Mouse (Mus musculus) urinary bladder, postnatal 36 days (tissue): ENCODE data around the gene Patj.
"Not testable (repeated sequence)": the region's sequence is repeated elsewhere in the genome, so short reads cannot be mapped to it uniquely, and the experiment has no call there.

ENCODE experiments used
- DNase-seq, 2 experiments: peaks; one replicate each; pipeline ENCODE4 v3.0.0; 2022; ENCODE audit warnings: low spot score in 2 of 2, mixed read lengths in 1 of 2

Gene Patj

DNA sequence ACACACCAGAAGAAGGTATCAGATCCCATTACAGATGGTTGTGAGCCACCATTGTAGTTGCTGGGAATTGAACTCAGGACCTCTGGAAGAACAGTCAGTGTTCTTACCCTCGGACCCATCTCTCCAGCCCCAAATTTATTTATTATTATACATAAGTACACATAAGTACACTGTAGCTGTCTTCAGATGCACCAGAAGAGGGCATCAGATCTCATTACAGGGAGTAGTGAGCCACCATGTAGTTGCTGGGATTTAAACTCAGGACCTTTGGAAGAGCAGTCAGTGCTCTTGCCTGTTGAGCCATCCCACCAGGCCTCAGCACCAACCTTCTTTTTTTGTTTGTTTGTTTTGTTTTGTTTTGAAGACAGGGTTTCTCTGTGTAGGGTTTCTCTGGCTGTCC, 329.1 kb downstream of the Patj start:
- not testable (repeated sequence) for DNase-seq

DNA sequence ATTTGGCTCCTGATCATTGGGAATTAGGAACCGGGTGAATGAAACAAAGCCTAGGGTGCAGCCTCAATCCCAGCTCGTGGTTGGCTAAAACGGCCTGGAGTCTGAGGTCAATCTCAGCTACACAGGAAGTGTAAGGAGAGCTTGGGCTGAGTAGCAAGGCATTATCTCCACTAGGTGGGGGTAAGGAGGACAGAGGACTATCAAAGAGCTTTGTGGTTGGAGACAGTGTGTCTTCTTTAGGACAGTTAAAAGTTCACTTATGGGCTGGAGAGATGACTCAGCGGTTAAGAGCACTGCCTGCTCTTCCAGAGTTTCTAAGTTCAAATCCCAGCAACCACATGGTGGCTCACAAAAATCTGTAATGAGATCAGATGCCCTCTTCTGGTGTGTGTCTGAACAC, 329.9 kb downstream of the Patj start:
- no peak for DNase-seq

- DNase-seq = no peak
Measured at GRCm38 (mm10) chr4:98726590-98727237, 331.1 kb downstream of the Patj start, which contains the start of gene L1td1. TSS of gene L1td1 (plus strand) at chr4:98726734.

- DNase-seq = no peak
Measured at GRCm38 (mm10) chr4:98727295-98727958, 331.8 kb downstream of the Patj start.

GRCm38 (mm10) chr4:98727959-98728347, 332.4 kb downstream of the Patj start:
- no peak for DNase-seq

GRCm38 (mm10) chr4:98728716-98729115, 333.1 kb downstream of the Patj start:
- no peak for DNase-seq

- DNase-seq = no peak
Measured at GRCm38 (mm10) chr4:98733660-98734059, 338.1 kb downstream of the Patj start.

DNA sequence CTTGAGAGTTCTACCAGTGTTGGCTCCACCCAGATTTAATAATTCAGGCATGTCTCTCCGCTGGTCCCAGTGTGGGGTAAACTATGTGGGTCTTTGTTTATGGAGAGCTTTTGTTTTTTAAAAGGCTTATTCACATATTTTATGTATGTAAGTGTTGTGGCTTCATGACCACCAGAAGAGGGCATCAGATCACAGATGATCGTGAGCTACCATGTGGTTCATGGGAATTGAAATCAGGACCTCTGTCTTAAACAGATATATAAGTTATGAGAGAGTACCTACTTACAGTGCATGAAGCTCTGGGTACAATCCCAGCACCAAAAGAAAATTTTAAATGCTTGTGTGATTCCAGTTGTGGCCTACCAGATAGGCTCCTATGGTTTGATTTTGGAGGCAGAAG, 344.2 kb downstream of the Patj start:
- peak in 1 of 2 experiments; percentile 3 for DNase-seq

GRCm38 (mm10) chr4:98743209-98743905, 347.8 kb downstream of the Patj start:
- no peak for DNase-seq

DNA sequence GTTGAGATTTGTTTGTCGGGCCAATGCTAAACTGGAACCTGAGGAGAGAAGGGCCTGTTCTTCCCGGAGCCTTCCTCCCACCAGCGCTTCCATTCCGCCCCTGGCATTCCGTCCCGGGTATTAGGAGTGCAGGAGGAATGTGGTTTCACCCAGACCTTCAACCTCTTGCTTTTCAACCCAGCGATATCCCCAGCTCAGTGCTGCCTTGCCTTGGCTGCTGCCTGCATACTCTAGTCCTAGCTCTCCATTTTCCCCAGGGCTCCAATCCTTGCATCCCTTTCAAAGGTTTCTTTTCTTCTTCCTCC, 348.3 kb downstream of the Patj start:
- DNase-seq = no peak

- no peak for DNase-seq
Measured at GRCm38 (mm10) chr4:98754456-98754855, 358.9 kb downstream of the Patj start.

DNA sequence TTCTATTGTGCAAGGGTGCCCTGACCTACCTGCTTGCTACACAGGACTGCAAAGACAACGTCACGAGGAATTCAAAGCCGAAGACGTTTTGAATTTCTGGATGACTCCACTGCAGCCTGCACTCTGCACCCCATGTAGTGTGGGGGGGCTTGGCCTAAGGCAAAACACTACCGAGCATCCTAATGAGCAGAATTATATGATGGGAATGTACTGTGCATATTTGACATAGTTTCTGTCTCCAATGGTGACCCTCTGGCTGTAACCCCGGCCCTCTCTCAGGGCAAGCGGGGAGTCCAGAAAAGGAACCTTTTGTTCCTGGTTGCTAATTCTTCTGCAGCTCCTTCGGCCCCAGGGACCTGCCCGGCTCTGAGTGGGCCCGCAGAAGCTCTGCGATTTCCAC, 360.6 kb downstream of the Patj start:
- DNase-seq = no peak

GRCm38 (mm10) chr4:98758012-98758821, 362.6 kb downstream of the Patj start:
- no peak for DNase-seq

DNA sequence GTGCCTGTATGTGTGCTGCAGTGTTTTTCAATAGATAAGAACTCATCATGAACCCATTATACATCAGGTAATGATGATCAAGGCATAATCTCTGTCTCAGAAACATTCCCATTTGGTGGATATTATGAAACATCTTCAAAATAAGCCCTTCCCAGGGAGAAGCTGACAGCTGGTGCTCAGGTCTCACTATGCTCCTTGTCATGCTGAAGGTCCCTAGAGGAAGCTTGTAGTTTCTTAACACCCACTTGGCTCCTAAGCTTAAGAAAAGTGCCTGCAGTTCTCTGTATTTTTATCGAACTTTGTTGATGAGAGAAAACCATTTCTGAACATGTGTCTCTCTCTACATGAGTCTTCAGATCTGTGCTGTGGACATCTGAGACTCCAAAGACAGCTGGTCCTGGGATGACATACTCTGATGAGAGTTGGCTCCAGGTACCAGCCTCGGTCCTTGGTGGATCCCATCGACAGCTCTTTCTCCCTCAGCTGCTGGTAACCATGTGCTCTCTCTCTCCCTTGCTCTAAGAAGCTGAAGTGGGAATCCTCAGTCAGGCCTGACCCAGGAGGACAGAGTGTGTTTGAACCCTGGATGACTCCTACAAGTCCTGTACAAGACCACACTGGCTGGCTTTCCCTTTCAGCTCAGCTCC, 363.4 kb downstream of the Patj start:
- no peak for DNase-seq

DNA sequence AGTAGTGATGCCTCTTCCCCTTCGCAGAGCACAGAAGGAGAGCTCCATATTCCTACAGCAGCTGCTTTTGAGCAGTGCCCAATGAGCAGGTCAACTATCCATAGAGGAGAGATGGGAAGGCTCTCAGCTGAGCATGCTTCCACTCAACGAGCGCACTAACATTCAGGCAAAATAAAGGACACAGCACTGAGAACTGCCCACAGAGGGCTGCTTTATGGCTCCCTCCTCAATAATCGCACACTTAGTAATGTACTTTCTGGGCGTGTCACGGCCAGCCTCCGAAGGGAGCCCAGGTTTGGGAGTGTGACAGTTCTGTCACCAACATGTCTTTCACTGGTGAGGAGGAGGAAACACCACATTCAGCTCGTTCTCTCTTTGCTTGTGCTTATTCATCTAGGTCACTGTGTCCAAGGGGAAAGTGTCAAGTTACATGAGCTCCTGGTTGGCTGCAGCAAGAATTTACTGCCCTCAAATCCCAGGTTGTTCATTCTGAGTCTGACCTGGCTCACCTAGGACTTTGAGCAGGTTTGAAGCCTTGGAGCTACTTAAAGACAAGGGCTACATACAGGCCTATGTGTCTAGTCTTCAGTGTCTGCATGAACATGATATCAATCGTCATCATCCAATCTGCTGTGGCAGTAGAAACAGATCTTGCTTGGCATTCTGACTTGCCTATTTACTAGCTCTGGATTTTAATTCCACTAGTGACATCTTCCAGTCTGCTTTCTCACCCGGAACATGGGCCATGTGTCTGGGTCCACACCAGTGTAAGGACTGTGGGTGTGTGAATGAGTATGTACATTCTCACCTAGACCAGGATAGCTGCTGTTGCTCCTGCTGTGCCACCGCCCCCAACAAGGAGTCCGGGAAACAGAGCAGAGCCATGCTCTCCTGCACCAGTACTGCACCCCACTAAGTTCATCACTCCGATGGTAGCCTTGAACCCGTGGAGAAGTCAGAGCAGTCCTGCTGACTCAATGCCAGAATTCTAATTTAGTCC, 371.8 kb downstream of the Patj start:
- DNase-seq = no peak
